Mouse (Mus musculus): ENCODE results near the gene Smurf2. TPM values are rescaled to one million over a fixed set of nuclear protein-coding genes. Genes with fewer than 3 reads are reported as not detected.

Gene Smurf2
- polyA plus RNA-seq, 1 experiment, result 0.03 TPM

GRCm38 (mm10) chr11:106820252-106820651, 100.3 kb downstream of the Smurf2 start:
- H3K27me3 ChIP-seq (ENCODE audit: control insufficient read depth), result no peaks in the 10 kb centered on the region
- TF ChIP-seq GATA1 (IDR thresholded peaks at IDR 0.05; ENCODE audit: low read length), result no peak
- no peak for TF ChIP-seq TAL1 (IDR thresholded peaks at IDR 0.05; ENCODE audit: low read length)
- H3K4me1 ChIP-seq (ENCODE audit: control insufficient read depth), result no peaks in the 10 kb centered on the region
- H3K4me3 ChIP-seq (replicated peaks), result no peak overlapping the region
- peaks cover 85% of the 10 kb centered on the region for H3K36me3 ChIP-seq (ENCODE audit: control insufficient read depth)
- no peaks in the 10 kb centered on the region for H3K9me3 ChIP-seq (ENCODE audit: control insufficient read depth, low read length)

- Histone ChIP-seq H3K27me3 (ENCODE audit: control insufficient read depth) (no peaks in the 10 kb centered on the region), H3K36me3 (ENCODE audit: control insufficient read depth) (peaks cover 90% of the 10 kb centered on the region), H3K9me3 (ENCODE audit: control insufficient read depth, low read length) (no peaks in the 10 kb centered on the region), H3K4me3 (replicated peaks) (no peak overlapping the region), H3K4me1 (ENCODE audit: control insufficient read depth) (no peaks in the 10 kb centered on the region)
- TF ChIP-seq GATA1 (IDR thresholded peaks at IDR 0.05; ENCODE audit: low read length) (no peak), TAL1 (IDR thresholded peaks at IDR 0.05; ENCODE audit: low read length) (no peak)
Observed at GRCm38 (mm10) chr11:106819595-106819994, 100.9 kb downstream of the Smurf2 start.

- H3K36me3 ChIP-seq (ENCODE audit: control insufficient read depth), result peaks cover 93% of the 10 kb centered on the region
- no peaks in the 10 kb centered on the region for H3K9me3 ChIP-seq (ENCODE audit: control insufficient read depth, low read length)
- TF ChIP-seq GATA1 (IDR thresholded peaks at IDR 0.05; ENCODE audit: low read length), result no peak
- TF ChIP-seq TAL1 (IDR thresholded peaks at IDR 0.05; ENCODE audit: low read length), result no peak
- no peaks in the 10 kb centered on the region for H3K27me3 ChIP-seq (ENCODE audit: control insufficient read depth)
- H3K4me3 ChIP-seq (replicated peaks), result no peak overlapping the region
- no peaks in the 10 kb centered on the region for H3K4me1 ChIP-seq (ENCODE audit: control insufficient read depth)
Observed at GRCm38 (mm10) chr11:106818341-106818740, 102.2 kb downstream of the Smurf2 start.

- Histone ChIP-seq H3K4me1 (ENCODE audit: control insufficient read depth) (no peaks in the 10 kb centered on the region), H3K36me3 (ENCODE audit: control insufficient read depth) (peaks cover 94% of the 10 kb centered on the region), H3K9me3 (ENCODE audit: control insufficient read depth, low read length) (no peaks in the 10 kb centered on the region), H3K27me3 (ENCODE audit: control insufficient read depth) (no peaks in the 10 kb centered on the region), H3K4me3 (replicated peaks) (no peak overlapping the region)
- TF ChIP-seq GATA1 (IDR thresholded peaks at IDR 0.05; ENCODE audit: low read length) (no peak), TAL1 (IDR thresholded peaks at IDR 0.05; ENCODE audit: low read length) (no peak)
Observed at GRCm38 (mm10) chr11:106817808-106818207, 102.7 kb downstream of the Smurf2 start.

GRCm38 (mm10) chr11:106817156-106817555, 103.4 kb downstream of the Smurf2 start:
- no peaks in the 10 kb centered on the region for H3K27me3 ChIP-seq (ENCODE audit: control insufficient read depth)
- no peaks in the 10 kb centered on the region for H3K9me3 ChIP-seq (ENCODE audit: control insufficient read depth, low read length)
- H3K36me3 ChIP-seq (ENCODE audit: control insufficient read depth), result peaks cover 94% of the 10 kb centered on the region
- no peak overlapping the region for H3K4me3 ChIP-seq (replicated peaks)
- TF ChIP-seq GATA1 (IDR thresholded peaks at IDR 0.05; ENCODE audit: low read length) (no peak), TAL1 (IDR thresholded peaks at IDR 0.05; ENCODE audit: low read length) (no peak)
- H3K4me1 ChIP-seq (ENCODE audit: control insufficient read depth), result no peaks in the 10 kb centered on the region

GRCm38 (mm10) chr11:106816316-106816715, 104.2 kb downstream of the Smurf2 start:
- no peak for TF ChIP-seq GATA1 (IDR thresholded peaks at IDR 0.05; ENCODE audit: low read length)
- no peak for TF ChIP-seq TAL1 (IDR thresholded peaks at IDR 0.05; ENCODE audit: low read length)
- Histone ChIP-seq H3K9me3 (ENCODE audit: control insufficient read depth, low read length) (no peaks in the 10 kb centered on the region), H3K36me3 (ENCODE audit: control insufficient read depth) (peaks cover 100% of the 10 kb centered on the region), H3K4me1 (ENCODE audit: control insufficient read depth) (no peaks in the 10 kb centered on the region), H3K4me3 (replicated peaks) (no peak overlapping the region), H3K27me3 (ENCODE audit: control insufficient read depth) (no peaks in the 10 kb centered on the region)

GRCm38 (mm10) chr11:106815761-106816160, 104.8 kb downstream of the Smurf2 start:
- TF ChIP-seq TAL1 (IDR thresholded peaks at IDR 0.05; ENCODE audit: low read length), result no peak
- TF ChIP-seq GATA1 (IDR thresholded peaks at IDR 0.05; ENCODE audit: low read length), result no peak
- no peak overlapping the region for H3K4me3 ChIP-seq (replicated peaks)
- H3K4me1 ChIP-seq (ENCODE audit: control insufficient read depth), result no peaks in the 10 kb centered on the region
- H3K36me3 ChIP-seq (ENCODE audit: control insufficient read depth), result peaks cover 100% of the 10 kb centered on the region
- no peaks in the 10 kb centered on the region for H3K27me3 ChIP-seq (ENCODE audit: control insufficient read depth)
- no peaks in the 10 kb centered on the region for H3K9me3 ChIP-seq (ENCODE audit: control insufficient read depth, low read length)

GRCm38 (mm10) chr11:106815331-106815730, 105.2 kb downstream of the Smurf2 start:
- peaks cover 100% of the 10 kb centered on the region for H3K36me3 ChIP-seq (ENCODE audit: control insufficient read depth)
- no peak for TF ChIP-seq TAL1 (IDR thresholded peaks at IDR 0.05; ENCODE audit: low read length)
- H3K27me3 ChIP-seq (ENCODE audit: control insufficient read depth), result no peaks in the 10 kb centered on the region
- no peaks in the 10 kb centered on the region for H3K4me1 ChIP-seq (ENCODE audit: control insufficient read depth)
- no peak overlapping the region for H3K4me3 ChIP-seq (replicated peaks)
- no peaks in the 10 kb centered on the region for H3K9me3 ChIP-seq (ENCODE audit: control insufficient read depth, low read length)

- H3K9me3 ChIP-seq (ENCODE audit: control insufficient read depth, low read length), result no peaks in the 10 kb centered on the region
- H3K36me3 ChIP-seq (ENCODE audit: control insufficient read depth), result peaks cover 100% of the 10 kb centered on the region
- no peak for TF ChIP-seq GATA1 (IDR thresholded peaks at IDR 0.05; ENCODE audit: low read length)
- no peak for TF ChIP-seq TAL1 (IDR thresholded peaks at IDR 0.05; ENCODE audit: low read length)
Observed at GRCm38 (mm10) chr11:106814601-106815320, 105.8 kb downstream of the Smurf2 start.

More at GRCm38 (mm10) chr11:106814601-106815320, 105.8 kb downstream of the Smurf2 start:
- H3K27me3 ChIP-seq (ENCODE audit: control insufficient read depth), result no peaks in the 10 kb centered on the region
- H3K4me1 ChIP-seq (ENCODE audit: control insufficient read depth), result no peaks in the 10 kb centered on the region
- no peak overlapping the region for H3K4me3 ChIP-seq (replicated peaks)
